In the genomic region with DNA sequence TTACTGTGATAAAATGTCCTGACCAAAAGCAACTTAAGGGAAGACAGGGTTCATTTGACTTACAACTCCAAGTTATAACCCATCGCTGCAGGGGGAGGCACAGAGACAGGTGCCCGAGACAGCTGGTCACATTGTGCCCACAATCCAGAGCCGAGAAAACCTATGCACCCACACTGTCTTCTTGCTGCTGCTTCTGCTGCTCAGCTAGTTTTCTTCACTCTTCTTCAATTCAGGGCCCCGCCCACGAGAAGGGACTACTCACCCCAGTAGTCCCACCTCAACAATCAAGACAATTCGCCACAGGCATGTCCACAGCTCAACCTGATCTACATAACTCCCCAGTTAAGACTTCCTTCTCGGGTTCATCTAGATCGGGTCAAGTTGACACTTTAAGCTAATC, we compare ENCODE assay signal across 7 mouse cellular contexts. TPM values are rescaled to one million over a fixed set of nuclear protein-coding genes. Genes with fewer than 3 reads are reported as not detected.
DNase-seq lines count a peak whose midpoint lies in the region; ATAC-seq lines count a peak whose summit lies in the region.

A gene (minus strand): TSS at position 214 of the 400 bp plus-strand sequence.

- no peak within 1 kb of the TSS for H3K9ac ChIP-seq in midbrain, embryonic 11.5 days (ENCODE audit: low read length)
- H3K9ac ChIP-seq in forebrain, embryonic 11.5 days (ENCODE audit: low read length), result no peak within 1 kb of the TSS
- no peak within 1 kb of the TSS for H3K9ac ChIP-seq in neural tube, embryonic 15.5 days (replicated peaks)

- no peak within 1 kb of the TSS for H3K4me3 ChIP-seq in midbrain, embryonic 11.5 days (ENCODE audit: low read depth, low read length)
- no peak within 1 kb of the TSS for H3K4me3 ChIP-seq in midbrain, embryonic 10.5 days
- H3K4me3 ChIP-seq in forebrain, embryonic 11.5 days (ENCODE audit: low read depth, low read length), result no peak within 1 kb of the TSS
- no peak within 1 kb of the TSS for H3K4me3 ChIP-seq in neural tube, embryonic 15.5 days (replicated peaks)

- DNase-seq in midbrain, embryonic 11.5 days (ENCODE audit: low spot score, missing footprints), result no peak
- no peak for DNase-seq in midbrain, embryonic 10.5 days (ENCODE audit: low spot score)
- DNase-seq in forebrain, embryonic 11.5 days (ENCODE audit: low spot score), result no peak
- DNase-seq in left cerebral cortex, adult 8-10 months (ENCODE audit: low spot score in 2 of 2), result no peak
- no peak for DNase-seq in urinary bladder, postnatal 10 days (ENCODE audit: low spot score)
- no peak for DNase-seq in spleen, adult 18-20 months

- H3K4me2 ChIP-seq in midbrain, embryonic 11.5 days, result no peak within 1 kb of the TSS
- no peak within 1 kb of the TSS for H3K4me2 ChIP-seq in forebrain, embryonic 11.5 days (ENCODE audit: low read depth, low read length, severe bottlenecking)
- no peak within 1 kb of the TSS for H3K4me2 ChIP-seq in neural tube, embryonic 15.5 days

- no peaks in the 10 kb centered on the region for H3K36me3 ChIP-seq in midbrain, embryonic 11.5 days (ENCODE audit: control insufficient read depth, insufficient read depth, low read length)
- no peaks in the 10 kb centered on the region for H3K36me3 ChIP-seq in midbrain, embryonic 10.5 days
- no peaks in the 10 kb centered on the region for H3K36me3 ChIP-seq in forebrain, embryonic 11.5 days (ENCODE audit: control insufficient read depth, insufficient read depth, low read length)
- H3K36me3 ChIP-seq in neural tube, embryonic 15.5 days, result no peaks in the 10 kb centered on the region

- H3K27me3 ChIP-seq in midbrain, embryonic 11.5 days (ENCODE audit: control insufficient read depth, insufficient read depth, low read length), result no peaks in the 10 kb centered on the region
- H3K27me3 ChIP-seq in midbrain, embryonic 10.5 days (ENCODE audit: low read depth, poor library complexity, severe bottlenecking), result no peaks in the 10 kb centered on the region
- H3K27me3 ChIP-seq in forebrain, embryonic 11.5 days (ENCODE audit: control insufficient read depth, insufficient read depth, low read length), result no peaks in the 10 kb centered on the region
- H3K27me3 ChIP-seq in neural tube, embryonic 15.5 days (replicated peaks), result no peaks in the 10 kb centered on the region

- no peak within 1 kb of the TSS for H3K27ac ChIP-seq in midbrain, embryonic 11.5 days (ENCODE audit: low read depth, low read length)
- H3K27ac ChIP-seq in midbrain, embryonic 10.5 days (replicated peaks), result no peak within 1 kb of the TSS
- H3K27ac ChIP-seq in forebrain, embryonic 11.5 days (ENCODE audit: low read depth, low read length), result no peak within 1 kb of the TSS
- no peak within 1 kb of the TSS for H3K27ac ChIP-seq in neural tube, embryonic 15.5 days (replicated peaks)

- no peak for ATAC-seq in midbrain, embryonic 11.5 days (ENCODE audit: low FRiP score)
- ATAC-seq in forebrain, embryonic 11.5 days (replicated peaks; ENCODE audit: low FRiP score), result no peak
- no peak for ATAC-seq in neural tube, embryonic 15.5 days (ENCODE audit: low FRiP score)

- WGBS in midbrain, embryonic 11.5 days, result 90% methylated on average over 8 of the region's 8 CpGs
- 91% methylated on average over 8 of the region's 8 CpGs for WGBS in midbrain, embryonic 10.5 days
- WGBS in forebrain, embryonic 11.5 days, result 86% methylated on average over 8 of the region's 8 CpGs
- 91% methylated on average over 8 of the region's 8 CpGs for WGBS in neural tube, embryonic 15.5 days

- H3K4me1 ChIP-seq in midbrain, embryonic 11.5 days (ENCODE audit: control insufficient read depth, insufficient read depth, low read length), result no peaks in the 10 kb centered on the region
- H3K4me1 ChIP-seq in midbrain, embryonic 10.5 days, result no peaks in the 10 kb centered on the region
- no peaks in the 10 kb centered on the region for H3K4me1 ChIP-seq in forebrain, embryonic 11.5 days (replicated peaks; ENCODE audit: control insufficient read depth, insufficient read depth, low read length)
- peaks cover 3% of the 10 kb centered on the region; the same call in 1 of the 2 replicates for H3K4me1 ChIP-seq in neural tube, embryonic 15.5 days

- H3K9me3 ChIP-seq in midbrain, embryonic 11.5 days (ENCODE audit: control insufficient read depth, low read length), result no peaks in the 10 kb centered on the region
- no peaks in the 10 kb centered on the region for H3K9me3 ChIP-seq in midbrain, embryonic 10.5 days (replicated peaks)
- no peaks in the 10 kb centered on the region for H3K9me3 ChIP-seq in forebrain, embryonic 11.5 days (ENCODE audit: control insufficient read depth, low read length)
- H3K9me3 ChIP-seq in neural tube, embryonic 15.5 days (replicated peaks), result no peaks in the 10 kb centered on the region

RNA-seq across cellular contexts. Expression of the gene that starts here (rescaled TPM):
- polyA plus RNA-seq in midbrain, embryonic 11.5 days (2014; fragmentation: Nextera tagmentation; extraction: Ambion mirVana), result 25.2 and 26.3 TPM in 2 replicates
- polyA plus RNA-seq in midbrain, embryonic 10.5 days (2016; fragmentation: Nextera tagmentation; extraction: Ambion mirVana), result 9.6 and 15.9 TPM in 2 replicates
- 31.2 and 31.9 TPM in 2 replicates for polyA plus RNA-seq in forebrain, embryonic 11.5 days (2014; fragmentation: Nextera tagmentation; extraction: Ambion mirVana)
- total RNA-seq in left cerebral cortex, adult 8-10 months (2022), result 10 to 100 TPM; 34.3 to 49.7 (median 38.0) TPM
- 83.9 and 97.2 TPM in 2 replicates for polyA plus RNA-seq in neural tube, embryonic 15.5 days (2015; fragmentation: Nextera tagmentation; extraction: Ambion mirVana)
